Mouse (Mus musculus) spleen, postnatal 14 days (tissue): ENCODE results near the gene Dip2c.

Experiments used
- DNase-seq, 2 experiments: peaks; one replicate each; pipeline ENCODE4 v3.0.0; 2021 to 2022; ENCODE audit warnings: low spot score in 2 of 2

Gene Dip2c

DNA sequence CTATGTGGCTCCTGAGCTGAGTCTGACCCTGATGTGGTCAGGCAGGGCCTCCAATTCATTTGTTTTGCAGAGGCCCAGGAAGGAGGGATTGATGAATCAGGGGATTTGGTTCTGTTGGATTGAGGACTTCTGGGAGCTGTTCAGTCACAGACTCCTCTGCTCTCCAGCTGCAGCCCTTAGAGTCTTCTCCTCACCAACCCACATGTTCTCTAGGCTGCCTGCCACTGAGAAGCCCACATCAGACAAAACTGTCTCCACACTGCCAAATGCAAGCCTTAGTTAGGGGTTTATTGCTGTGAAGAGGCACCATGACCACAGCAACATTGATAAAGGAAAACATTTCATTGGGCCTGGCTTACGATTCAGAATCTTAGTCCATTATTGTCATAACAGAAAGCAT lies 387.3 kb downstream of the Dip2c start:
- no peak for DNase-seq

GRCm38 (mm10) chr13:9667954-9668496 lies 391.7 kb downstream of the Dip2c start:
- DNase-seq = no peak

- DNase-seq = no peak
These were observed 392.9 kb downstream of the Dip2c start for GRCm38 (mm10) chr13:9669246-9669645.

DNA sequence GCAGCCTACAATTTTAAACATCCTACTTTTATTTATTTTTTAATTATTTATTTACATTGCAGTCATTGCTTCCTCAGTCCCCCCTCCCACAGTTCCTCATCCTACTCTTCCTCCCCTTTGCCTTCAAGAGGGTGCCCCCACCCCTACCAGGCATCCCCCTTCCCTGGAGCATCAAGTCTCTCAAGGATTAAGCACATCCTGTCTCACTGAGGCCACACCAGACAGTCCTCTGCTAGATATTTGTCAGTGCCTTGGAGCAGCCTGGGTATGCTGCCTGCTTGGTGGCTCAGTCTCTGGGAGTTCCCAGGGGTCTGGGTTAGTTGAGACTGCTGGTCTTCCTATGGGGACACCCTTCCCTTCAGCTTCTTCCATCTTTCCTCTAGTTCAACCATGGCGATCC lies 397.8 kb downstream of the Dip2c start:
- no peak for DNase-seq

DNA sequence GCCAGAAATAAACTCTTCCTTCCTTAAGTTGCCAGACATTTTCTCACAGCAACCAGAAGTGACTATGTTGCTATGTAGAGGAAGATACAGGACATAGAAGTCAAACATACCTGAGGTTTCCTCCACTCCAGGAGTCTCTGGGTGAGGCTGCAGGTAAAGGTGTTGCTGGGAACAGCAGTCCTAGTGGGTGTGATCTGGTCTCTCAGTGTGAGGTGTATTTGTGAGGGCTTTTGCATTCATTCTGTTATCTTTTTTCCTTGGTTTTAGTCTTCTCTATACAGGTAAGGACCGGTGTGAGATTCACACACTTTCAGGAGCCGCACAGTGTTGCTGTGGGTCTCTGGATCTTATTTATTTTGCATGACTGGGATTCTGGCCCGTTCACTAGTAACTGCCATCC lies 405.2 kb downstream of the Dip2c start:
- DNase-seq = no peak

- DNase-seq = no peak
These were observed 407.0 kb downstream of the Dip2c start for GRCm38 (mm10) chr13:9683280-9683679.

DNA sequence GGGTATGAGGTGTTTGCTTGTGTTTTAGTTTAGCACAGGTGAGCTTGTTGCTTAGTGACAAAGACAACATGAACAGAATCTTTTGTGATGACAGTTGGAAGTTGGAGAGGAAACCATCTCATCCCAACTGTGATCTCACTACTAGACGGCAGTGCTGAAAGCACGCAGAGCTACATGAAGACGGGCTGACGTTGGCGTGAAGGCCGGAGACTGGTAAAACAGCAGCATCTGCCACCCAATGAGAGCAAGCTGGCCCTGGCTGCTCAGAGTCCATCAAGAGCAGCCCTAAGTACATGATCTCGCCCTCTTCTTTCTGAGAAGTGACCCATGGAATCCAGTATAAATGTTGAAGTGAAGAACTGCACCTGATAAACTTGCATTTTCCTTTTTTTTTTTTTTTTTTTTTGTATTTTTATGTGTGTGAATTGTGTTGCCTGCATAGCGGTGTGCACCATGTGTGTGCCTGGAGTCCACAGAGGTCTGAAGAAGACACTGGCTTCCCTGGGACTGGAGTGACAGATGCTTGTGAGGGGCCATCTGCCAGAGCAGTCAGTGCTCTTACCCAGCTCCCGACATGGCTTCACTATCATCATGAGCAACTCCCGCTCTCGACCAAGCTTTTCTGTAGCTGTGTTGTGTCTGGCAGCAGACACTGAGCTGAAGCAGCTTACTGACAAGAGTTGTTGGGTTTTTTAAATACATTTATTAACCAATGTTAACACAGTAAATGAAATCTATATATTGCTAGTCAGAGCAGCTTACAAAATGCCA lies 408.0 kb downstream of the Dip2c start:
- DNase-seq = no peak

DNA sequence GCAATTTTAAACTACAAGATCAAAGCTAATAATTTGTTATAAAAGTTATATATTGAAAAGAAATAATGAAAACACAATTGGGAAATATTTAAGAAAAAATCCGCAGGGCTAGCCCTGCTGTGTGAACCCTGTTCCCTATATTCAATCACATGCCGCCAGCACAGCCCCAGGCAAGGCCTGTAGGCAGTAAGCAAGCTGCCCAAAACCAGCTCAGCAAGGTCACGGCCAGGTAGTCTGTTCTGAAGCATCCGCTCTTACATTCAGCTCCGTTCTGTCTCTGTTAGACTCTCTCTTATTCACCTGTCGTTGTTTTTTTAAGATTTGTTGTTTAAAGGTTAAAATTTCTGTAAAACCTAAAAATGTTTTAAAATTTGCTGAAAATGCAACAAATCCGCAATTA lies 409.9 kb downstream of the Dip2c start:
- DNase-seq = no peak

DNA sequence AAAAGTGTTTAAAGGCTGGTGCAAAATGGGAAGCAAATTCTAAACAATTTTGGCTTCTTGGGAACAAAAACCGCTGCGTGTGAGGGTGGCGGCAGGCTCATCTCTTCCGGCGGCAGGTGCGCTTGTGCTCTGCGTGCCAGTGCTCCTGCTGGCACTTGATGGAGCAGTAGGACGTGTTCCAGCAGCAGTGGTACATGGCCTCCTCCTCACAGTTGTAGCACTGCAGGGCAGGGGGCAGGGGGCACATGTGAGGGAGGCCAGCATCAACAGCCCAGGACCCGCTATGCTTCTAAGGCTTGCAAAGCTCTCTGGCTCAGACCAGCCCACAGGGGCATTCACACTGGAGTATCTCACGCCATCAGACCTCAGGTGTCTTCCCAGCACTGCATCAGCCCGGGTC lies 410.4 kb downstream of the Dip2c start:
- no peak for DNase-seq

- DNase-seq = no peak
These were observed 413.0 kb downstream of the Dip2c start for GRCm38 (mm10) chr13:9689366-9689765.

GRCm38 (mm10) chr13:9692876-9693275 lies 416.5 kb downstream of the Dip2c start:
- DNase-seq = no peak

DNA sequence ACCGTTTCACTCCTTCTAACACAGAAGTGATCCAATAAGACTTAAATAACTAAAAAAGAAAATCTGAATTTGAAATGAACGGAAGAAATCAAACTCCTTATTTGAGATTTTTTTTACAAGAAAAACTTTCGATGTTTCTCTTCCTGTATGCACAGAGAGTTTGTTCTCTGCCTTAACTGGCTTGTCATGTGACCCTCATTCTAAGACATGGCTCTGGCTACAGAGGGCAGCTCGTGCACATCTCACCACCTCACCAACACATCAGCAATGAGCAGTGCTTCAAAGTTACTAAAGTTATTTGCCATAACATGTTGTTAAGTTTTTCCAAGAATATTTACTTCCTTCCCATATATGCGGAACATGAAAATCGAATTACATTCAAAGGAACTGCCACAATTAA lies 418.3 kb downstream of the Dip2c start:
- DNase-seq = no peak

- DNase-seq = no peak
These were observed 419.1 kb downstream of the Dip2c start for GRCm38 (mm10) chr13:9695403-9695802.

DNA sequence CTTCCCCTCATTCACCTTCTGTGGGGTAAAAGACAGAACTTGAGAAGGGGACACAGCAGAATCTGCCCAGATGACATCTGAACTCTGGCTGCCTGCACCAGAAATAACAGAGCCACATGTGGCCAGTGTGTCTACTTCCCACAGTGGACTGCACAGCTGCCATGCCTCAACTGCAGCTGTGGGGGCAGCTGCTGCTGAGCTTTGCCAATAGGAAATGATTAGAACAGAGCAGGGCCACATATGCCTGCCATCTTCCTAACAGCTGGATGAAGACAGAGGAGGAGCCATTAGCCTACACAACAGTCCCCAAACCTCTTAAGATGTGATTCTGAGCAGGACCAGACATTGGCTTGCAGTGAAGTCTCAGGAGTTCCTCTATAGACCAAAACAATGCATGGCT lies 419.5 kb downstream of the Dip2c start:
- DNase-seq = no peak

- no peak for DNase-seq
These were observed 421.0 kb downstream of the Dip2c start for GRCm38 (mm10) chr13:9697340-9697739.

DNA sequence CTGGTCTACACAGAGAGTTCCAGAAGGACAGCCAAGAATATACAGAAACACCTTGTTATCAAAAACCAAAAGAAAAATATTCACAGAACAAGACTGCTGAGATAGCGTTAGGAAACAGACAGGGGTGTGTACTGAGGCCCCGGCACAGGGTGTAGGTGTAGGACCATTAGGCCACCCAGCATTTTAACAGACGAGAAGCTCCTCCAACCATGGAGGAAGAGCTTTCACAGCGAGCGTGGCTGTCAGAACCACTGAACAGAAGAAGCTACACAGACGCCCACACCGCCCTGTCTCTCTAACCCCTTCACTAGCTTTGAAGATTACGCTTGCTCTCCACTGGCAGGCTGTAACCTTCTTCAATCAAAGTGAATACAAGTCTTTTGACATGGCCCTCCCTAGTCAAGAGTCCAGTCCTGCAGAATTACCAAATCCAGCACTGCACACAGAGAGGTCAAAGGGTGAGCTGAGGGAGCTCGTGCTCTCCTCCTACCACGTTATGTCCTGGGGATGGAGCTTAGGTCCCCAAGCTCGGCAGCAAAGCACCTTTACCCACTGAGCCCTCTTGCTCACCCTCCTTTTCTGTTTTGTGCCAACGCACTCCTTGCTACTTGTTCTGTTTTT lies 426.4 kb downstream of the Dip2c start:
- no peak for DNase-seq

DNA sequence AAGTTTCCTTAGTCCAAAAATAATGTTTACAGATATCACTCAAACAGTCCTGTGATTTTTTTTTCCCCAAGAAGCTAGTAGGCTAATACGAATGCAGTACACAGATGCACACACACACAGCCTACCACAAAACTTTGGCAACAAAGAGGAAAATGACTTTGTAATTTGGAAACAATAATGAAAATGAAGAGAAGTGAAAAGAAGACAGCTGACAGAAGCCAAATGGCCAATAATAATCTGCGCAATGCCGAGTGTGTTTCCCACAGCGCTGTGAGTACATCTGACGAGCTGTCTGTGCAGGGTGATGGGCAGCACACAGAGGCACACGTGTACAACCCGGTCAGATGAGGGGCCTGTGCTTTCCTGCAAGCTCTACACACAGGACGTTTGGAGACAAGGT lies 430.4 kb downstream of the Dip2c start:
- DNase-seq = no peak

GRCm38 (mm10) chr13:9708433-9709240 lies 432.3 kb downstream of the Dip2c start:
- no peak for DNase-seq

DNA sequence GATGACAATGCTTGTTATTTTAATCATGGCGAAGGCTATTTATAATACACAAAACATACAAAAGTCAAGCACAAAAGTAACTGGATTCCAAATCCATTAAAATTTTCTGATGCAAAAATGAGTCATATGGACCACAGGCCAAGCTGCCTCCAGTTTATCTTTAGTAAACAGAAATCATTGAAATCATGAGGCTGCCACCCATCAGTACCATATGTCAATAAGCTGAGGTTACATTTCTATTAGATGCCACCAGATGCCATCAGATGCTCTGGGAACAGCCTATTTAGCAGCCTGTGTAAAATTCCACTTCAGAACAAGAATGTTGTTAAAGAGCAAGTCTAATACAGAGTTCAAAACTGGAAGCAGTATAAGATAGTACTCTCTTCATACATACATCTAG lies 436.1 kb downstream of the Dip2c start:
- DNase-seq = no peak

DNA sequence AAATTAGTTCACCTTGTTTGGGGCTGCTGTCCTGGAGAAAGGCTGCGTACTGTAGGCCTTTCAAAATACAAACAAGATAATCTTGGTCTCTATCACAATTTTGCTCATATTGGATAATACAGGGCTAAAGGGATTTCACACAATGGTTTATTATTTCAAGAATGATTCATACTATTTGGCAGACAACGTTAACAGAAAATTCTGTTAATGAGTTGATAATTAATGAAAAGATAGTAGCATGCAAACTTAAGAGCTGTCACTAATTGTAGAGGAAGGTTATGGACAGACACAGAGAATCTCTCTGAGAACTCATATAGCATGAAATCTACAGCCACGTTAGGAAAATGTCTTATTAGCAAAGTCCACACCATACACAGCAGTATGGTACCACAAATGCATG lies 436.6 kb downstream of the Dip2c start:
- DNase-seq = no peak

DNA sequence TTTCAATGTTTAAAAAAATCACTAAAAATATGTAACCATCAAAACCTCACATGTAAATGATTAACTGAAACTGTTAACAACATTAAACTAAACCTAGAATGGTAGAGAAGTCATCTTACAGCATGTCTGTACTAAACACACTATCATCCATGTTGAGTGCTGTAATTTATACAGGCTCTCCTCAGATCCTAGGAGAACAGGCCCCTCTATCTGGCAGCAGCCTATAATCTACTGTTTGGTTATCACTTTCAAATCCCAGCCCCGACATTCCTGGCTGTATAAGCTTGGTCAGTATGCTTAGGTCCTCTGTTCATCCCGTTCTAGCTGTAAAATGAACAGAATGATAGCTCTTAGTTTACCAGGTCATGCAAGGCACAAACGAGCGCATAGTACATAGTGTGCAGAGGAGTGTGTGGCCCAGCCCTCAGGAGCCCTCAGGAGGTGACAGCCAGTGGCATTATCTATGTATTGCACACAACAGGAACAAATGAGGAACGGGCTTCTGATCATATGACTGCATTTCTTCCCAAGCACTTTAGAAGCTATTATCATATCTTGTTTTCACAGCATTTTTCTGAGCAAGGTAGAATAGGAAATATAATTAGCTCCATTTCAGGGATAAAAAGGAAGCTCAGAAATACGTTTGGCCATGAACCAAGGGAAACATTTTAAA lies 437.3 kb downstream of the Dip2c start:
- DNase-seq = no peak

- no peak for DNase-seq
These were observed 438.9 kb downstream of the Dip2c start for GRCm38 (mm10) chr13:9715224-9715623.
